Mouse (Mus musculus) left cerebral cortex, postnatal 4 days (tissue): Measurements from ENCODE around the gene Nr1i3. TPM values are rescaled to one million over a fixed set of nuclear protein-coding genes. Genes with fewer than 3 reads are reported as not detected.
A peak's percentile ranks its signal among the peaks of the same experiment; 100 is the strongest.

Experiments used
- DNase-seq: peaks from one replicate; pipeline ENCODE4 v3.0.0-alpha.2; 2022
- intact Hi-C: fragments of 180-260 bp; cut with DNase I; formaldehyde crosslinking; loops from one replicate; pipeline ENCODE4 v1.15.1; 2025
- total RNA-seq, 2 experiments: library from RNA; stranded (reverse); gene quantifications; 2 replicates each; pipeline ENCODE4 v1.2.3; 2021

Gene Nr1i3
- total RNA-seq, 2 experiments from 2014 or later, result not detected

- peak; percentile 56 for DNase-seq
- intact Hi-C loops, result no loop called here
Measured at GRCm38 (mm10) chr1:171249913-171250600, 36.3 kb downstream of the Nr1i3 start, which contains the start of gene Adamts4. Gene Adamts4 (plus strand): TSS chr1:171250421.

- peak; percentile 79 for DNase-seq
- intact Hi-C loops, result no loop called here
Measured at GRCm38 (mm10) chr1:171250680-171251593, 37.2 kb downstream of the Nr1i3 start, which contains the start of gene Ndufs2. Gene Ndufs2 (minus strand): TSS chr1:171251388.

- intact Hi-C loops, result no loop called here
- peak; percentile 60 for DNase-seq
Measured at GRCm38 (mm10) chr1:171251594-171252324, 38.0 kb downstream of the Nr1i3 start.

GRCm38 (mm10) chr1:171252415-171252814 lies 38.6 kb downstream of the Nr1i3 start:
- peak; percentile 44 for DNase-seq
- intact Hi-C loops, result no loop called here

- DNase-seq, result no peak
- intact Hi-C loops, result loop anchor here (2.0 kb wide), 1 partner anchor 27 kb away; no protein-coding TSS in a partner anchor
Measured at GRCm38 (mm10) chr1:171256095-171256818, 42.5 kb downstream of the Nr1i3 start.

- peak; percentile 74 for DNase-seq
- intact Hi-C loops, result loop anchor here (2.0 kb wide), 1 partner anchor 28 kb away; no protein-coding TSS in a partner anchor
Measured at GRCm38 (mm10) chr1:171256937-171257548, 43.3 kb downstream of the Nr1i3 start.

GRCm38 (mm10) chr1:171257781-171258180 lies 44.0 kb downstream of the Nr1i3 start:
- DNase-seq, result no peak
- intact Hi-C loops, result loop anchor here (2.0 kb wide), 1 partner anchor 29 kb away; no protein-coding TSS in a partner anchor

GRCm38 (mm10) chr1:171258921-171259320 lies 45.2 kb downstream of the Nr1i3 start:
- intact Hi-C loops, result no loop called here

GRCm38 (mm10) chr1:171260316-171260715 lies 46.5 kb downstream of the Nr1i3 start:
- no peak for DNase-seq
- intact Hi-C loops, result no loop called here

More at GRCm38 (mm10) chr1:171258921-171259320, 45.2 kb downstream of the Nr1i3 start:
- DNase-seq, result no peak

- peak; percentile 73 for DNase-seq
- intact Hi-C loops, result no loop called here
Measured at GRCm38 (mm10) chr1:171262594-171263130, 48.9 kb downstream of the Nr1i3 start.

- peak; percentile 66 for DNase-seq
- intact Hi-C loops, result no loop called here
Measured at GRCm38 (mm10) chr1:171263185-171263611, 49.4 kb downstream of the Nr1i3 start.

- DNase-seq, result no peak
- intact Hi-C loops, result no loop called here
Measured at GRCm38 (mm10) chr1:171263666-171264461, 50.1 kb downstream of the Nr1i3 start.

- intact Hi-C loops, result no loop called here
Measured at GRCm38 (mm10) chr1:171265971-171266744, 52.4 kb downstream of the Nr1i3 start.

GRCm38 (mm10) chr1:171268341-171268740 lies 54.6 kb downstream of the Nr1i3 start:
- intact Hi-C loops, result no loop called here
- DNase-seq, result no peak

More at GRCm38 (mm10) chr1:171265971-171266744, 52.4 kb downstream of the Nr1i3 start:
- no peak for DNase-seq

- intact Hi-C loops, result no loop called here
- DNase-seq, result peak; percentile 95
Measured at GRCm38 (mm10) chr1:171269848-171270572, 56.2 kb downstream of the Nr1i3 start, which contains the start of gene B4galt3. Gene B4galt3 (plus strand): TSS chr1:171270328.
